Mouse (Mus musculus): ENCODE measurements at regions not wholly inside any gene's neighbourhood (a gene's known extent, or its start where the extent isn't known, plus 50 kb on each side); places are given as distances from the start of the nearest gene placed in this dataset.

DNA sequence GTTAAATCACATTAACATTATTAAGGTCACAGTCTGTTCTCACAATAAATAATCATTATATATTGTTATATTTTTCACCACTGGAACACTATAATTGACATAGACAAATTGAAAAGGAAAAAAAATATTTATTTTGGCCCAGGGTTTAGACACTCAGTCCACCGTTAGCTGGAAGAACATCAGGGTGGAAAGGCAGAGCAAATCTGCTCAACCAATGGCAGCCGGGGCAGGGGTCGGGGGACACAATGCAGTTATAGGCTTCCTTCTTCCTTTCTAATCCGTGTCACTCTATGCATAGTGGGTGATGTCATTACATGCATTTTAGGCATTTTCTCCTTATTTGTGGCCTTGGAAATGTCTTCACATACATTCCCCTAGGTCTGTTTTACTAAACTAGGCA, 552.8 kb upstream of the Tenm3 start:
- DNase-seq (ENCODE audit: low read depth, low spot score) = no peak

GRCm38 (mm10) chr8:49395029-49395428, 551.3 kb upstream of the Tenm3 start:
- DNase-seq (ENCODE audit: low read depth, low spot score) = no peak

DNA sequence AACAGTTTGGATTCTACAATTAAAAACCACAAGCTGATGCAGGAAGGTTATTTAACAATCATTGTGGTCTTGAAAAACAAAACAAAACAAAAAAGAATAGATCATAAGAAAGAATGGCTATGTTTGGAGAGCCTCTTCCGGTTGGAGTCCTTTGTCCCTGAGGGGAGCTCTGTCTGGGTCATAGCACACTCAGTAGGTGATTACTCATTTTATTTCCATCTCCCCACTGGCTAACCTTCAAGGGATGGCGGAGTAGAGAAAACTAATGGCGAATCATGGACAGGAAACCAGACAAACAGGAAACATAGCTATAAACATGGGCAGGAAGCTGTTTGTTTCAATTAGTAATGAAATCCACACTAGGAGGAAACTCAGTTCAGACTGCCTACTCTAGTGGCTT, 545.8 kb upstream of the Tenm3 start:
- no peak for DNase-seq (ENCODE audit: low read depth, low spot score)

DNA sequence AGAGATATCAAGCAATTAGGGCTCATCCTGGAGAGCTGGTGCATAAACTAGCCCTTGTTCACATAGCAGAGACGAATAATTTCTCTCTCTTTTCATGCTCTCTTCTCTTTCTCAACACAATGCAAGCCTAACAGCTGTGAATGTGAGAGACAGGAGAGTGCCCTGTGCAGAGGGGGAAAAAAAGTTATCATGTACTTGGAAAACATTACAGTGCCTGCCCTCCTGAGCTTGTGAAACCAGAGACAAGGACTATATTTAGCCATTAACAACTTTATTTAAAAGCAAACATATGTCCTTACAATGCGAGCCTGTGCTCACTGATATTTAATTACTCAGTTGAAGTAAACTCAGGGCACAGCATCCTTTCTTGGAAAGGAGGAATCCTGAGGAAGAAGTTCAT, 543.8 kb upstream of the Tenm3 start:
- DNase-seq (ENCODE audit: low read depth, low spot score) = no peak

DNA sequence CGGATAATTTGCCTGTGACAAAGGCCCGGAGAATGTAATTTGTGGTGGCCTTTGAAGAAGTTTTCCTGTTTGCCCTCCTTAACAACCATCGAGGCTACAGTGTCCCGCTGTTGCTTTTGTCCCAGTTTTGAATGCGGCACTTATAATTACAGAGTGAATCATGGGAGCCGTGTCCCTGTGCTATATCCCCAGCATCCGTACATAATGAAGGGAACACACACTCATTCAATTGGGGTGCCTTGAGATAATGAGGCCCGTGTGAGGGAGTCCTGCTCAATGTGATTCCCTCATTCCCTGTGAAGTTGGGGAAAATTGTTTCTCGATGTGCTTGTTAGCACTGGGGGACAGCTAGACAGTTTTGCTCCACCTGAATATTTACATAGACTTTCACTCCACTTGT, 528.9 kb upstream of the Tenm3 start:
- no peak for DNase-seq (ENCODE audit: low read depth, low spot score)

DNA sequence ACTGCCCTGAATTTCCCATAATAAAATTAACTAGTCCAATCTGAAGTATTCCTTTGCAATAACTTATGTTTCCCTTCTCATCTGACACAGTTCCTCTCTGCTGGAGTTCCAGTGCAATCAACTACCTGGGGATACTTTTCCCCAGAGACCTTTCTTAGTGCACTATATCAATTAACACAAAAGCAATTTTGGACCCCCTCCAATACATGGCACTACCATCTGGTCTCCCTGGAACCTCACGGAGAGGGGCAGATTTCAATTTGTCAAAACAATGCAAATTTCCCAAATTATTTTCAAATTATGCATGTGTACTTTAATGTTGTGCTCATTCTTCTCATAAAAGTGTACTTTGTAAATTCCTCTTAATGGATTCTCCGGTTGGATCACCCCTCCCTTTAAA, 518.9 kb upstream of the Tenm3 start:
- no peak for DNase-seq (ENCODE audit: low read depth, low spot score)

- DNase-seq (ENCODE audit: low read depth, low spot score) = peak; percentile 51
Measured at GRCm38 (mm10) chr8:49361443-49361842, 517.7 kb upstream of the Tenm3 start.

GRCm38 (mm10) chr8:49360121-49360520, 516.4 kb upstream of the Tenm3 start:
- no peak for DNase-seq (ENCODE audit: low read depth, low spot score)

GRCm38 (mm10) chr8:49359671-49360070, 515.9 kb upstream of the Tenm3 start:
- no peak for DNase-seq (ENCODE audit: low read depth, low spot score)

GRCm38 (mm10) chr8:49348602-49349001, 504.9 kb upstream of the Tenm3 start:
- no peak for DNase-seq (ENCODE audit: low read depth, low spot score)

DNA sequence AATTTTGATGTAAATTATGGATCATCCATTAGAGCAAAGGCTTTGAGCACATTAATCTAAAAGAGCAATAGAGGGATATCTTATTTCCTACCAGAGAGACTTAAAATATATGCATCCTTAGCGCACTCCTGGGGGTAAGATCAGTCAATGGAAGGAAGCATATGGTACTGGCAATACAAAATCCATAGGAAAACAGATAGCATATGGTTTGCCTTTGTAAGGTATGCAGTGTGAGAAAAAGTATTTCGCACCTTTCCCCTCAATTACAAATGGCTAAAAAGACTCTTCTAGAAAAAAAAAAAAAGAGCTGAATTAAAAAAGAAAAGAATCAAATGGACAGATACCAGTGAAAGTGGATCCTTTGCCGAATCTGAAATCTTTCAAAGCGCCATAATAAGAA, 495.0 kb upstream of the Tenm3 start:
- no peak for DNase-seq (ENCODE audit: low read depth, low spot score)

GRCm38 (mm10) chr8:49326980-49327379, 483.2 kb upstream of the Tenm3 start:
- no peak for DNase-seq (ENCODE audit: low read depth, low spot score)

GRCm38 (mm10) chr8:49321404-49321803, 477.7 kb upstream of the Tenm3 start:
- DNase-seq (ENCODE audit: low read depth, low spot score) = no peak

GRCm38 (mm10) chr8:49313483-49314278, 469.9 kb upstream of the Tenm3 start:
- peak; percentile 19 for DNase-seq (ENCODE audit: low read depth, low spot score)

DNA sequence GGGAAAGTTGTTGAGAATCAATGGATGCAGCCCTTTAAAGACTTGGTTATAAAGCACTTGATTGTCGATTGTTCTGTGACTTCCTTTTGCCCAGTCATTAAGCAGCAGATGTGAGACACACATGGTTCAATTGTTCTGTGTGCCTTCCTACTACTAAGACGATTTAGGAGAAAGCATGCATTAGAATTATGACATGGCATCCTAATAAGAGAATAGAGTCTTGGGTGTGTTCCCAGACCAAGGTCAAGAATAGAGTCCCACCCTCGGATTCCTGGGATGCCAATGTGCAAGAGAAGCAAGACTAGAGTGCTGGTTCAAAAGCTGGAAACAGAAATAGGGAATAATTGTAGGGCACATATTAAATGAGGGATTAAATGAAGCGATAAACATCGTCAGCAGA, 469.1 kb upstream of the Tenm3 start:
- DNase-seq (ENCODE audit: low read depth, low spot score) = no peak

DNA sequence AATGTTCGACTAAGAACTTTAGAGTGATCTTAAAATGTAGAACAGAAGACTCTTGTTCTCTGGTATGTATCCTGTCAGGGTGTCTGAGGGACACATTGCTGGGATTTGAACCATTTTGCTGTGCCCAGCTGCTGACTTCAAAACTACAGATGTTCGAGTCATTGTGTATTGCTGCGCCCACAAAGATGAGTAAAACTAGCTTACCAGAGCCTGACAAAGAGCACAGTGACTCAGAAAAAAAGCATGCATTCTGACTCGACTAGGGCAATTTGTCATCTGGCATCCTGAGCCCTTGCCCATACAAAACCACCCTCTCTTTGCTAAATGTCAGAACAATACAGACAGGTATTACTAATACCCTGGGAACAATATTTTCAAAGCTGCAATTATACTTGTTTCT, 438.6 kb upstream of the Tenm3 start:
- DNase-seq (ENCODE audit: low read depth, low spot score) = no peak

DNA sequence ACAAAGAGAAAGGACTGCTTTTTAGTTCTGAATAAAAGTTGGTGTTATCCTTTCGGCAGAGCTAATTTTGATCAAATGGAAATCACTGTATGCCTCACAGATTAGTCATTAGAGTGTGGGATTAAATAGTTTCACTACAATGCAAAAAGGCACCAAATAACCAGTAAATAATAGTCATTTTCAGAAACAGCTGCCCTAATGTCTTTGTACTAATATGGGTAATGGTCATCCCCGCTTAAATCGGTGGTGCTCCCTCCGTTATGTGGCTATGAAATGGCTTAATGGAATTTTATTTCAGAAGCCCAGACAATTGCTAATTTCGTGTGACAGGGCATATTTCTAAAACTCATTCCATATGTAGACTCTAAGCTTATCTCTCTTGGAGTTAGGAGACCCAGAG, 437.5 kb upstream of the Tenm3 start:
- DNase-seq (ENCODE audit: low read depth, low spot score) = no peak

GRCm38 (mm10) chr8:49274031-49274430, 430.3 kb upstream of the Tenm3 start:
- DNase-seq (ENCODE audit: low read depth, low spot score) = no peak

GRCm38 (mm10) chr8:49273109-49273508, 429.4 kb upstream of the Tenm3 start:
- DNase-seq (ENCODE audit: low read depth, low spot score) = no peak

DNA sequence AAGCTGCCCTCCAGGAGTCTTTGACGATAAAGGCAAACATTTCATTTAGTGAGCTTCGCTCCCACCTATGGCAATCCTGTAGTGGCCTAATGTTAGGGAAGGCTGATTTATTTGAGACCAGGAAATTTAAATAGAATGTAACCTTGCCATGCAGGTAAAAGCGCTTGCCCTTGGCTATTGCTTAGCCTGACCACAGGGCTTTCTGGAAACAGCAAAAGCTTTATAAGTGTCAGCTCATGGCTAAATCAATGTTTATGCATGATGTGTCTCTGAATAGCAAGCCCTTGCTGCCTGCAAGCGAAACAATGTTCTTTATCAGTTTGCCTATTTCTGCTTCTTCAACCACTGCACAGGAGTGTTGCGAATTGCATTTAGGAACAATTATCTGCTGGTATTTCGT, 419.7 kb upstream of the Tenm3 start:
- no peak for DNase-seq (ENCODE audit: low read depth, low spot score)

DNA sequence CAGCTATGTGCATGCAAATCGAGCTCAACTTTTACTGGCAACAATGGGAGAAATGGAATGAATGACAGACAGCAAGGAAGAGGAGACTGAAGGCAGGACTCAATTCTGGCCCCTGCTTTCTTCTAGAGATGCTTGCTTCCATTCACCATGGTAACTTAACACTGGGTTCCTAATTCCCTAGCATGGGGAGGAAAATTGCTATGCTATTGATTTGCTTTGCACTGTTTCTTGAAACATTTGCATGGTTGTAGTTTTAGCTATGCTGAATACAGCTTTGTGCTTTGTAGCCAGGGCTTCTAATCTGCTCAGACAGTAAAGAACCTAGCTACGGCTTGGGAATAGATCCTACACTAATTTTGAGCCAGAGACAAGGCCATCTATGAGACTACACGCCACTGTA, 419.0 kb upstream of the Tenm3 start:
- no peak for DNase-seq (ENCODE audit: low read depth, low spot score)

DNA sequence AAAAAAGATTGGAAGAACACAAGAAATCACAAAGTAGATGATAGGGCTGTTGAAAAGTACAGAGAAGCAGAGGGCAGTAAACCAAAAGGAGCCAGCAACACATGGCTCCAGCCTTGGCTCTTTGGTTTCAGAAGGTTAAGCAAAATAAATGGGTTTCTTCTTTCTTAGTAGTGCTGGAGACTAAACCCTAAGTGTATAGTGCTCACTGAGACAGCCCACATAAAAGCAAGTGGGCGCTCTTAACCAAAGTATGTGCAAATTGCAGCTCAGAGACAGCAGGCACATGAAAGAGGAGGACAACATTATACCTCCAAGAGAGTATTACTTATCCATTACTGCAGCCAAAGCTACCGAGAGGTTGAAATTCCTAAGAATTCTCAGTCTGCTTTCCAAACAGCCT, 412.2 kb upstream of the Tenm3 start:
- no peak for DNase-seq (ENCODE audit: low read depth, low spot score)

GRCm38 (mm10) chr8:49254311-49254828, 410.6 kb upstream of the Tenm3 start:
- DNase-seq (ENCODE audit: low read depth, low spot score) = no peak

- no peak for DNase-seq (ENCODE audit: low read depth, low spot score)
Measured at GRCm38 (mm10) chr8:49243002-49243401, 399.3 kb upstream of the Tenm3 start.
